Mouse (Mus musculus) lung, postnatal 0 days (tissue): ENCODE measurements around the gene Pdgfb.

ENCODE experiments used
- CTCF ChIP-seq: IDR thresholded peaks from 2 replicates; pipeline ENCODE4 v1.5.1; 2016; ENCODE audit warnings: antibody characterized with exemption, mild to moderate bottlenecking
- EP300 ChIP-seq: IDR thresholded peaks from 2 replicates; pipeline ENCODE4 v1.6.1; 2016; ENCODE audit warnings: antibody characterized with exemption, mild to moderate bottlenecking, control low read depth

- TF ChIP-seq CTCF (no peak), EP300 (no peak)
These were observed 34.1 kb downstream of the Pdgfb start for GRCm38 (mm10) chr15:79980716-79981115.
